Comparison of ENCODE assay signal across 24 mouse cellular contexts in the genomic region with DNA sequence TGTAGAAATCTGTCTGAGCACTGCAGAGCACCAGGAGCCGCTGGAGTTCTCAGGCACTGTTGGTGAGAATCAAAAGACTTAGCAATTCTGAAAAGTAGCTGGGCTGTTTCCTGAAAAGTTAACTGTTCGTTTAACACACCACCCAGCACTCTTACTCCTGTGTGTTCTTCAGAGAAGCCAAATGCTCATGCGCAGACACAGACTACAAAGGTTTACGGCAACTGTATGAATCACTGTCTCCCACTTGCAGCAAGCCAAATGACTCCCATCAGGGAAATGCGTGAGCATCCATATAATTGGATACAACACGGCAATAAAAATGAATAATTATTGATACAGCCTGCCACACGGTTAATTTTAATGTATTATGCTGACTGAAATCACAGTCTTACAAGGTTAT.
DNase-seq lines count a peak whose midpoint lies in the region; ATAC-seq and TF ChIP-seq lines count a peak whose summit lies in the region.
"Had no signal": no experiment of that assay in that cellular context is flagged by ENCODE, and none has a peak within 500 bp of the region (broad histone marks: within the 10 kb centered on the region; RNA-seq: fewer than 3 reads in every experiment).

No protein-coding gene starts in this region.

- no peak overlapping the region for H3K27ac ChIP-seq in gastrocnemius, adult 2 months
- H3K27ac ChIP-seq: embryonic facial prominence, embryonic 12.5 days; forebrain, embryonic 15.5 days; heart, adult 2 months; neural tube, embryonic 12.5 days had no signal

- intact Hi-C loops in left cerebral cortex, postnatal 10 days (cut with DNase I): loop anchor here (10.0 kb wide), 1 partner anchor 430 kb away; no protein-coding TSS in a partner anchor
- intact Hi-C loops in gastrocnemius, adult 2 months (cut with DNase I): no loop called here

- no peak overlapping the region for H3K4me3 ChIP-seq in gastrocnemius, adult 2 months
- H3K4me3 ChIP-seq: embryonic facial prominence, embryonic 12.5 days; erythroblast, embryonic 14.5 days; forebrain, embryonic 15.5 days; heart, adult 2 months; neural tube, embryonic 12.5 days had no signal

- no peak for TF ChIP-seq CTCF in gastrocnemius, adult 2 months (IDR thresholded peaks at IDR 0.05)

- peak; percentile 90 for ATAC-seq in frontal cortex, adult (ENCODE audit: low TSS enrichment)
- ATAC-seq: activated CD4-positive, CD25-positive, alpha-beta regulatory T cell, adult 4 months; forebrain, embryonic 15.5 days; liver, postnatal 0 days had no signal

- DNase-seq in frontal cortex, postnatal 25 days (ENCODE audit: low spot score in 2 of 2): no peak
- DNase-seq in left cerebral cortex, adult 11 months (ENCODE audit: low spot score): peak; percentile 17
- DNase-seq in left cerebral cortex, postnatal 10 days (ENCODE audit: extremely low spot score in 1 of 2, low spot score in 2 of 2): no peak
- peak; percentile 42 for DNase-seq in right cerebral cortex, adult 18-20 months
- no peak for DNase-seq in right cerebral cortex, postnatal 25 days
- no peak for DNase-seq in gastrocnemius, adult 2 months
- DNase-seq: adrenal gland, postnatal 10 days; cerebellum, adult 11 months; cerebellum, postnatal 10 days; gastrocnemius, postnatal 25 days; heart, adult 2 months; heart, postnatal 36 days; kidney, adult 2 months; kidney, postnatal 14 days; liver; liver, postnatal 0 days; lung, postnatal 10 days; thymus, postnatal 25 days had no signal

Comparison
In these comparisons a context has a peak if more than half of its experiments do, and no peak if none do; other contexts are left out.
1. DNase-seq: peak in left cerebral cortex, adult 11 months (single experiment) and right cerebral cortex, adult 18-20 months (single experiment); none in frontal cortex, postnatal 25 days (0 of 2), left cerebral cortex, postnatal 10 days (0 of 2), right cerebral cortex, postnatal 25 days (single experiment) and gastrocnemius, adult 2 months (single experiment).